Mouse (Mus musculus) CH12.LX (cell line): ENCODE measurements around the gene Pkp4. TPM values are rescaled to one million over a fixed set of nuclear protein-coding genes. Genes with fewer than 3 reads are reported as not detected.

Source experiments
- DNase-seq: peaks from one replicate; pipeline ENCODE4 v3.0.0-alpha.2; 2013; ENCODE audit errors: extremely low read depth
- H3K27ac ChIP-seq: 2 replicates; pipeline ENCODE4 v1.5.1; 2012; ENCODE audit warnings: low read depth, mild to moderate bottlenecking, control low read depth, moderate library complexity; ENCODE audit not compliant: insufficient read depth
- H3K27me3 ChIP-seq: replicated peaks from 2 replicates; pipeline ENCODE3; 2012; ENCODE audit warnings: inconsistent platforms
- H3K36me3 ChIP-seq, 2 experiments: replicated peaks in 1 of 2; 2 replicates each; pipeline versions ENCODE3 to v1.6.1; 2012; ENCODE audit warnings: inconsistent platforms in 1 of 2, low read length in 1 of 2, mild to moderate bottlenecking in 1 of 2, mixed read lengths in 1 of 2, moderate library complexity in 1 of 2; ENCODE audit not compliant: control insufficient read depth in 1 of 2, insufficient read depth in 1 of 2
- H3K4me1 ChIP-seq, 2 experiments: 2 replicates each; pipeline ENCODE4 v1.6.1; 2012; ENCODE audit warnings: inconsistent platforms in 1 of 2, moderate library complexity in 1 of 2; ENCODE audit not compliant: insufficient read depth in 2 of 2, control insufficient read depth in 1 of 2
- H3K4me2 ChIP-seq: 2 replicates; pipeline ENCODE4 v1.6.1; 2012; ENCODE audit warnings: low read depth, mild to moderate bottlenecking, control low read depth; ENCODE audit not compliant: poor library complexity, insufficient read depth, severe bottlenecking
- H3K4me3 ChIP-seq, 3 experiments: fragments of 150-350 bp in 1 of 3; sonication (generic) in 1 of 3; replicated peaks in 1 of 3; 2 replicates each; pipeline versions ENCODE3 to v1.5.1; 2011 to 2012; ENCODE audit warnings: low read depth in 2 of 3, low read length in 2 of 3, mild to moderate bottlenecking in 2 of 3, moderate library complexity in 2 of 3, control low read depth in 1 of 3, improper control_type of control experiment in 1 of 3, inconsistent platforms in 1 of 3, mixed read lengths in 1 of 3; ENCODE audit not compliant: poor library complexity in 1 of 3
- H3K79me2 ChIP-seq: replicated peaks from 2 replicates; pipeline ENCODE4 v1.6.1; 2012; ENCODE audit warnings: mild to moderate bottlenecking, moderate library complexity; ENCODE audit not compliant: control insufficient read depth, poor library complexity, insufficient read depth, severe bottlenecking; ENCODE audit errors: extremely low read depth
- H3K9ac ChIP-seq: 2 replicates; pipeline ENCODE4 v1.6.1; 2012; ENCODE audit warnings: low read depth, mild to moderate bottlenecking, control low read depth, moderate library complexity; ENCODE audit not compliant: insufficient read depth
- H3K9me3 ChIP-seq: replicated peaks from 2 replicates; pipeline ENCODE3; 2012; ENCODE audit warnings: low read length, inconsistent platforms, mixed read lengths
- BHLHE40 ChIP-seq: IDR thresholded peaks from 2 replicates; pipeline ENCODE4 v1.6.1; 2011; ENCODE audit warnings: mild to moderate bottlenecking, low read depth, low read length, improper control_type of control experiment
- CHD1 ChIP-seq: IDR thresholded peaks from 2 replicates; pipeline ENCODE4 v1.6.1; 2012; ENCODE audit warnings: low read depth, low read length, improper control_type of control experiment, inconsistent platforms
- CTCF ChIP-seq, 2 experiments: IDR thresholded peaks in 1 of 2; conservative IDR thresholded peaks in 1 of 2; 2 replicates each; pipeline ENCODE4 v1.5.1; 2011 to 2012; ENCODE audit warnings: low read depth in 2 of 2, low read length in 2 of 2, improper control_type of control experiment in 1 of 2, inconsistent platforms in 1 of 2, mild to moderate bottlenecking in 1 of 2, moderate library complexity in 1 of 2
- E2F4 ChIP-seq: IDR thresholded peaks from 2 replicates; pipeline ENCODE4 v1.6.1; 2011; ENCODE audit warnings: low read depth, low read length, improper control_type of control experiment; ENCODE audit not compliant: insufficient replicate concordance
- ELF1 ChIP-seq: IDR thresholded peaks from 2 replicates; pipeline ENCODE4 v1.6.1; 2014; ENCODE audit warnings: low read depth, mild to moderate bottlenecking, inconsistent platforms, low read length, improper control_type of control experiment
- EP300 ChIP-seq: IDR thresholded peaks from 2 replicates; pipeline ENCODE4 v1.6.1; 2011; ENCODE audit warnings: low read length, improper control_type of control experiment
- GABPA ChIP-seq: IDR thresholded peaks from 2 replicates; pipeline ENCODE4 v1.6.1; 2012; ENCODE audit warnings: low read depth, low read length, improper control_type of control experiment, inconsistent platforms; ENCODE audit not compliant: insufficient replicate concordance
- HCFC1 ChIP-seq: IDR thresholded peaks from 2 replicates; pipeline ENCODE4 v1.6.1; 2012; ENCODE audit warnings: low read depth, mild to moderate bottlenecking, inconsistent platforms, low read length, improper control_type of control experiment
- IRF4 ChIP-seq: IDR thresholded peaks from 2 replicates; pipeline ENCODE4 v1.6.1; 2014; ENCODE audit warnings: low read depth, mild to moderate bottlenecking, inconsistent platforms, low read length, improper control_type of control experiment
- JUN ChIP-seq: IDR thresholded peaks from 2 replicates; pipeline ENCODE4 v1.6.1; 2011; ENCODE audit warnings: low read depth, mild to moderate bottlenecking, low read length, improper control_type of control experiment, moderate library complexity; ENCODE audit not compliant: insufficient read depth
- JUND ChIP-seq: conservative IDR thresholded peaks from 2 replicates; pipeline ENCODE4 v1.6.1; 2011; ENCODE audit warnings: low read depth, low read length, improper control_type of control experiment
- KAT2A ChIP-seq: IDR thresholded peaks from 2 replicates; pipeline ENCODE4 v1.6.1; 2012; ENCODE audit warnings: low read length, improper control_type of control experiment, inconsistent platforms; ENCODE audit not compliant: insufficient replicate concordance
- MAFK ChIP-seq: IDR thresholded peaks from 2 replicates; pipeline ENCODE4 v1.6.1; 2011; ENCODE audit warnings: low read length, improper control_type of control experiment; ENCODE audit not compliant: insufficient replicate concordance
- MAZ ChIP-seq: IDR thresholded peaks from 2 replicates; pipeline ENCODE4 v1.6.1; 2012; ENCODE audit warnings: low read depth, mild to moderate bottlenecking, inconsistent platforms, low read length, improper control_type of control experiment, moderate library complexity
- MEF2A ChIP-seq: IDR thresholded peaks from 2 replicates; pipeline ENCODE4 v1.6.1; 2014; ENCODE audit warnings: low read depth, mild to moderate bottlenecking, inconsistent platforms, low read length, improper control_type of control experiment, borderline replicate concordance
- NRF1 ChIP-seq: IDR thresholded peaks from 2 replicates; pipeline ENCODE4 v1.6.1; 2014; ENCODE audit warnings: low read depth, mild to moderate bottlenecking, inconsistent platforms, low read length, improper control_type of control experiment, moderate library complexity
- PAX5 ChIP-seq: IDR thresholded peaks from 2 replicates; pipeline ENCODE4 v1.6.1; 2012; ENCODE audit warnings: low read length, inconsistent platforms, mixed read lengths
- RAD21 ChIP-seq: IDR thresholded peaks from 2 replicates; pipeline ENCODE4 v1.6.1; 2011; ENCODE audit warnings: low read depth, mild to moderate bottlenecking, low read length, improper control_type of control experiment, moderate library complexity
- SMC3 ChIP-seq: IDR thresholded peaks from 2 replicates; pipeline ENCODE4 v1.6.1; 2011; ENCODE audit warnings: low read depth, low read length, improper control_type of control experiment
- TBP ChIP-seq: conservative IDR thresholded peaks from 2 replicates; pipeline ENCODE4 v1.6.1; 2011; ENCODE audit warnings: low read depth, low read length, improper control_type of control experiment
- USF1 ChIP-seq: IDR thresholded peaks from 2 replicates; pipeline ENCODE4 v1.6.1; 2014; ENCODE audit warnings: low read depth, mild to moderate bottlenecking, inconsistent platforms, low read length, improper control_type of control experiment
- ZMIZ1 ChIP-seq: IDR thresholded peaks from 2 replicates; pipeline ENCODE4 v1.6.1; 2012; ENCODE audit warnings: low read depth, mild to moderate bottlenecking, inconsistent platforms, low read length, improper control_type of control experiment
- ZNF384 ChIP-seq: IDR thresholded peaks from 2 replicates; pipeline ENCODE4 v1.6.1; 2012; ENCODE audit warnings: low read depth, low read length, improper control_type of control experiment, inconsistent platforms
- dilution Hi-C: fragments of 300-500 bp; cut with MboI; formaldehyde crosslinking; loops from 2 replicates; pipeline ENCODE4 v1.14.3; 2020; ENCODE audit warnings: low sequenced_read_pairs; ENCODE audit not compliant: extremely low pct_unique_long_range_greater_than_20kb, extremely low pct_ligation_motif_present
- in situ Hi-C: fragments of 300-500 bp; cut with MboI; formaldehyde crosslinking; loops from 3 replicates; pipeline ENCODE4 v1.14.3; 2019; ENCODE audit warnings: low sequenced_read_pairs, low pct_ligation_motif_present, low pct_unique_long_range_greater_than_20kb, mixed read lengths
- polyA plus RNA-seq: library from polyadenylated mRNA; unstranded; fragments of >175 nt; gene quantifications from 2 replicates; pipeline ENCODE4 v1.2.1, GENCODE M21; 2012; ENCODE audit warnings: low read depth; ENCODE audit not compliant: insufficient read length
- total RNA-seq, 2 experiments: library from RNA; depleted of rRNA; stranded (reverse); fragments of 300-350 nt in 1 of 2; fragments of >200 nt in 1 of 2; gene quantifications; 2 replicates each; pipeline ENCODE4 v1.2.3; 2012 to 2014

Pkp4 gene
- total and polyA plus RNA-seq, 3 experiments, result not detected

DNA sequence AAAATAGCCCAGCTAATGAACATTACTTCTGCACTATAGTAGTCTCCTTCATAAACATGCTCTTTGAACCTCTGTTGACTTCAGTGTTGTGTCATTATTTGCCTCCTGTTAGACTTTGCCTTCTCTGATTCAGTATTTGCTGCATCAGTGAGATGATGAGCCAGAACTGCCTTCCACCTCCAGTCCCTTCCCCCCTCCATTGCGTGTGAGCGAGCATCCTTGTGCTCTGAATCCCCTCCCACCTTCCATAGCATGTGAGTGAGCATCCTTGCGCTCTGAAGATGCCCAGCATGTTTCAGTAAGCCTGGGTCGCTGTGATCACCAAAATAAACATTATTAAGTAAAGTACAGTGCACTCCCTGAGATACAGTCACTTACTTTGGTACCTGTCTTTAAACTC is 51.8 kb downstream of the Pkp4 start:
- no peak overlapping the region for H3K27ac ChIP-seq
- no peak for DNase-seq
- no peaks in the 10 kb centered on the region for H3K36me3 ChIP-seq
- dilution Hi-C loops, result no loop called here
- H3K9me3 ChIP-seq, result peaks cover 65% of the 10 kb centered on the region
- H3K79me2 ChIP-seq, result no peaks in the 10 kb centered on the region
- H3K4me2 ChIP-seq, result no peak overlapping the region
- H3K9ac ChIP-seq, result no peak overlapping the region
- no peaks in the 10 kb centered on the region for H3K4me1 ChIP-seq
- H3K4me3 ChIP-seq, result no peak overlapping the region
- in situ Hi-C loops, result no loop called here
- no peaks in the 10 kb centered on the region for H3K27me3 ChIP-seq
- TF ChIP-seq USF1, result no peak

DNA sequence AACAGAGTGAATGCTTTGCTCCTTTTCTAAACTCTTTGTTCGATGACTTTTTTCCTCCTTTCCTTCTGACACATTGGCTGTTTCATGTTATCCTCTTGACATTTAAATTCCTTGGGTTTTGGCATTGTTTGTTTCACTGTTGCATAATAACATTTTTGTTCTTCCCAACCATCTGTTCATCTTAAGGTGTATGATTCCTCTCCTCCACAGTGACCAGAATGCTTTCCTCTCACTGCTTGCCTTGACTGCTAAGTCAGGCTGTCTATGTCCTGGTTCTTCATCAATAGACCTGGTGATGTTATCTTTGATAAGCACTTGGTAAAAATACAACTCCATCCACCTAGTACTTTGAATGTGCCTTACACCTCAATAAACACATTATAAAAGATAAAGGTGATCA is 52.2 kb downstream of the Pkp4 start:
- no peaks in the 10 kb centered on the region for H3K4me1 ChIP-seq
- H3K9ac ChIP-seq, result no peak overlapping the region

DNA sequence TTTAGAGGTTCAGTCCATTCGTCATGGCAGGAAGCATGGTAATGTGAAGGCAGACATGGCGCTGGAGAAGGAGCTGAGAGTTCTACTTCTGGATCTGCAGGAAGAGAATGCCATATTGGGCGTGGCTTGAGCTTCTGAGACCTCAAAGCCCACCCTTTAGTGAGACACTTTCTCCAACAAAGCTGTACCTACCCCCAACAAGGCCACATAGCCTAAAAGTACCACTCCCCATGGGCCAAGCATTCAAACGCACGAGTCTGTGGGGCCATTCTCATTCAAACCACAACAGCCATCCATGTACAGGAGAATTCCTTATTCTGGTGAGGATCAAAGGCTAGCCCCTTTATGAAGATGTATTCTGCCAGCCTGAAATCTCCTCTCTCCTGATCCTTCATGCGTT is 57.3 kb downstream of the Pkp4 start:
- no peaks in the 10 kb centered on the region for H3K36me3 ChIP-seq
- no peaks in the 10 kb centered on the region for H3K79me2 ChIP-seq
- DNase-seq, result no peak
- in situ Hi-C loops (no loop called here), dilution Hi-C loops (no loop called here)
- no peak overlapping the region for H3K4me2 ChIP-seq
- H3K27ac ChIP-seq, result no peak overlapping the region
- H3K4me3 ChIP-seq, result no peak overlapping the region
- no peaks in the 10 kb centered on the region for H3K4me1 ChIP-seq
- H3K9me3 ChIP-seq, result peaks cover 67% of the 10 kb centered on the region
- H3K27me3 ChIP-seq, result no peaks in the 10 kb centered on the region
- no peak for TF ChIP-seq MEF2A
- no peak for TF ChIP-seq JUND
- no peak for TF ChIP-seq CHD1
- no peak for TF ChIP-seq USF1
- TF ChIP-seq SMC3, result no peak
- TF ChIP-seq ZMIZ1, result no peak
- TF ChIP-seq HCFC1, result no peak
- H3K9ac ChIP-seq, result no peak overlapping the region

More for the DNA sequence above, 52.2 kb downstream of the Pkp4 start:
- no peak overlapping the region for H3K4me3 ChIP-seq
- no peak for DNase-seq
- H3K36me3 ChIP-seq, result no peaks in the 10 kb centered on the region
- dilution Hi-C loops (no loop called here), in situ Hi-C loops (no loop called here)
- H3K27ac ChIP-seq, result no peak overlapping the region
- H3K9me3 ChIP-seq, result peaks cover 67% of the 10 kb centered on the region
- H3K79me2 ChIP-seq, result no peaks in the 10 kb centered on the region
- TF ChIP-seq NRF1 (no peak), ZNF384 (no peak), KAT2A (no peak), BHLHE40 (no peak), EP300 (no peak), MAFK (no peak), HCFC1 (no peak), ELF1 (no peak), E2F4 (no peak), IRF4 (no peak), CTCF (conservative IDR thresholded peaks at IDR 0.05 in 1 of 2, IDR thresholded peaks at IDR 0.05 in 1 of 2; ENCODE audit: low read depth in 2 of 2, low read length in 2 of 2) (no peak), MAZ (no peak), SMC3 (no peak), TBP (no peak), USF1 (no peak), PAX5 (no peak), RAD21 (no peak), GABPA (no peak), JUN (no peak)
- H3K27me3 ChIP-seq, result no peaks in the 10 kb centered on the region
- no peak overlapping the region for H3K4me2 ChIP-seq
